Mouse (Mus musculus) left cerebral cortex, adult 8-10 months (tissue): ENCODE results near the gene Akap8. TPM values are rescaled to one million over a fixed set of nuclear protein-coding genes. Genes with fewer than 3 reads are reported as not detected.

Experiments used
- DNase-seq, 2 experiments: peaks; one replicate each; pipeline ENCODE4 v3.0.0; 2022; ENCODE audit warnings: low spot score in 2 of 2
- total RNA-seq, 4 experiments: library from RNA; stranded (reverse); gene quantifications; 2 replicates each; pipeline ENCODE4 v1.2.4; 2022

The Akap8 gene
- total RNA-seq, 4 experiments from 2014 or later: 78.4 to 92.7 (median 90.7) TPM

GRCm38 (mm10) chr17:32349037-32349732 is 28.1 kb upstream of the Akap8 start:
- no peak for DNase-seq

DNA sequence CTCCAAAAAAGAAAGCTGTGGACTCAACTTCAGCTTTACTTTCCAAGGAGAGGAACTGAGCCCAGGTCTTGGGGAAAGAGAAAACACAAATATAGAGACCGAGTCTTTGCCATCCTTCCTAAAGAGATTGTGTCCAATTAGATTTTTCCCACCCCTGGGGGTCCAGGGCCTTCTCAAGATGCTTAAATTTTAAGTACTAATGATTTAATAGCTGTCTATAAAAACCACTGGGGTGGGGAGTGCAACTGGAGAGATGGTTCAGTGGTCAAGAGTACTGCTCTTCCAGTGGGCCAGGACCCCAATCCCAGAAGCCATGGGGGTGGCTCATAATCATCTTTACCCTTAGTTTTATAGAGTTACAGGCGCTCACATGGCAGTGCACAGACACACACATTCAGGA is 27.4 kb upstream of the Akap8 start:
- no peak for DNase-seq

- no peak for DNase-seq
Observed at GRCm38 (mm10) chr17:32341102-32341501, 20.1 kb upstream of the Akap8 start.

GRCm38 (mm10) chr17:32340110-32340509 is 19.1 kb upstream of the Akap8 start:
- DNase-seq: no peak

DNA sequence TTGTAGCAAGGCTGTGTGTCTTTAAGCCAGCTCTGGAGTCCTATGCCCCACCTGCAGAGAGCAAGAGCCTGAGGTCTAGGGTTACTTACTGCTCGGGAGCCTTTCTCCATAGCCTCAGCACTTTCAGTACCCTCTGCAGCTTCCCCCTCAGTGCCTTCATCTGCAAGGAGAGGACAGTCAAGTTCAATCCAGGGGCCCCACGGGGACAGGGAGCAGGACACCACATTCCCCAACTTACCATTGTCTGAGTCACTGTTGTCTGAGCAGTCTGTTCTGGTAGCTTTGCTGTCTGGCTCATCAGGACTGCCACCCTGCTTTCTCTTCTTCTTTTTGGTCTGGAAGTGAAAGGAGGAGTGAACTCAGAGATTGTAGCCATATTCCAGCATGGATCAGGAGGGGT is 14.8 kb upstream of the Akap8 start:
- DNase-seq: no peak

DNA sequence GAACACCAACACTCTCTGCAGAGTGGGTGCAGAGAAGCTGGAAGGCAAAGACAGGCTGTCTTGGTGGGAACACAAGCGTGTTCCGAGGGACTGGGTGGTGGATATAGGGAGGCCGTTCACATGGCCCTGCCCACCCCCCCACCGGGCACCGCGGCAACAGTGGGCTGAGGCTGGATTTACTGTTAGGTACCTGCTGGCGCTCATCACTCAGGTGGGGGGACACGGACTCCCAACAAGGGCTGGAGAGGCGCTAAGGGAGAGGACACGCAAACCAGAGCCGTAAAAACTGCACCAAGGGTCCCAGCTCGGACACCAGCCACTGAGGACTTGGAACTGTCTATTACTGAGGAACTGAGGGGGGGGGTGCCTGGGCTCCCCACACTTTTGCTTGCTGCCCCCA is 13.9 kb upstream of the Akap8 start:
- no peak for DNase-seq

DNA sequence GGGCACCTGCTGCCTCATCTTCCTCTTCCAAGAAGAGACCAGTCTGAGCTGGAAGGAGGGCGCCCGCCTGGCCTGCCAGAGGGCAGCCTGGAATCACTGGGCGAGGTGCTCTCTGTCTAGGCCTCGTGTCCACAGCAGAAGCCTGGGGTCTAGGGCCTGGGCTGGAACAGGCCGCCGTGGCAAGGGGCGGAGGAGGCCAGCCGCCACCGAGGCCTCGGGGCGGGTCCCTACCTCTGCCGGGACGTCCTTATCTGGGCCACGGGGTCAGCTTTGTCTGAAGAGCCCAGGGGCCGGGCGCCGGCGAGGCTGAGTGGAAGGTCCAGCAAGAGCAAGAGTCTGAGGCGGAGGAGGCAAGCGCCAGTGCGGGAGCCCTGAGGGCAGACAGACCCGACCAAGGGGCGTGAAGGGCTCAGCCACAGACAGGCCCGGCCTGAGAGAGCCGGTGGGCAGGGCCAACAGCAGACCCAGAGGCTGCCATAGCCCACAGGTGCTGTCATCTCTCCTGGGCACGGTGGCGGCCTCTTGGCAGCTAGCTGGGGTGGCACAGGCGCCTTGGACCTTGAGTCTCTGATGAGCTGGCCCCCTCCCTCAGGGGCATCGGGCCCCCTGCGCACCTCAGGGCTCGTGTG is 12.8 kb upstream of the Akap8 start:
- no peak for DNase-seq

GRCm38 (mm10) chr17:32327501-32327900 is 6.5 kb upstream of the Akap8 start:
- no peak for DNase-seq

GRCm38 (mm10) chr17:32322809-32323208 is 1.8 kb upstream of the Akap8 start:
- DNase-seq: no peak

GRCm38 (mm10) chr17:32321836-32322235 is 798 bp upstream of the Akap8 start:
- DNase-seq: no peak

GRCm38 (mm10) chr17:32321390-32321734 is 324 bp upstream of the Akap8 start:
- no peak for DNase-seq

- no peak for DNase-seq
Observed at GRCm38 (mm10) chr17:32319950-32320349, 1.1 kb downstream of the Akap8 start.

DNA sequence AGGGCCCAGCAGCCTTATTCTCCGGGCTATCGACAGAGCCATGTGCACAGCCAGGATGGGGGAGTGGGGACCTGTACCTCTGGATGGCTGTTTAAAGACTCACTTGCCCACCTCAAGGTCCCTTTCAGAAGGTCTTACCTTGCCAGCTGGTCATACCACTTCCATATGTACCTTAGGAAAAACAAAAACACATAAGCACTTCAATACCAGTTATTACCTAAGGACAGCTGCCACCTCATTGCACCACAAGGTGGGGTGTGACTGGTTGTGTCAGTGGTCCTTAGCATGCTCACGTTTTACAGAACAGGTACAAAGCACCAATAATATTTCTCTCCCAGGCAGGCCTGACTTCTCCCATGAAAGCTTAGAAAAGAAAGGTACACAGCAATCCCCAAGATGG is 3.3 kb downstream of the Akap8 start:
- DNase-seq: no peak

- DNase-seq: no peak
Observed at GRCm38 (mm10) chr17:32317032-32317431, 4.0 kb downstream of the Akap8 start.

DNA sequence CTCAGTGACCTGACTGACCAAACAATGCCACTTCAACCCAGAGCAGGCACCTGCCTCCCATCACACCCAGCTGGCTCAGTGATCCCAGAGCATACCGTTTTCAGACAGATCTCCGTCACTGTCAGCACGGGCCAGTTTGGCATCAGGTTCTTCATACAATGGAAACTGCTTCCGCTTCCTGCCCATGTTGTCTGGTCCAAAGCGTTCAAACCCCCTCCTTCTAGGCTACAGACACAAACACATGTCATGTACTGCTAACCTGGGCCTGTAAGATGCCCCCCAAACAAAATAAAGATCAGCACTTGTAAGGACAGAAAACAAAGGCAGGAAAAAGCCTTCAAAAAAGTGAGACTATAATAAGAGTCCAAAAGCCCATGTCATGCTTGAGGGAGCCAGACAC is 5.5 kb downstream of the Akap8 start:
- DNase-seq: no peak

DNA sequence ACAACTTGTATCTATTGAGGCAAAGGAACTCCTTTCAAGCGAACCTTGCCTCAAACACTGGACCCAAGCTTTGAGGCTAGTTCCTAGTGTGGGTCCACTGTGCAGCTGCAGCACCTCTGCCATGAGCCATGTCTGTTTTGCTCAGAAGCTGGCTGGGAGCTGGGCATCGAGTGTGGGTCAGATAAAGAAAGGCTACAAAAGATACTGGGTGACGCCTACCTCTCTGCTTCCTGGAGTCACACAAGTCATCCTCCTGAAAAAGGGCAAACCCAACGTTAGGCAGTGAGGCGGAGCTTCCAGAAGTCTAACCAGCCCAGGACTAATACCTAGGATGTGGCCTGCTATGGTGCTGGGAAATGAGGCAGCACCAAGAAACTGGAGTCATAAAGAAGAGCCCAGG is 7.1 kb downstream of the Akap8 start:
- no peak for DNase-seq

- no peak for DNase-seq
Observed at GRCm38 (mm10) chr17:32312801-32313200, 8.2 kb downstream of the Akap8 start.

GRCm38 (mm10) chr17:32307963-32308362 is 13.1 kb downstream of the Akap8 start:
- DNase-seq: no peak

- DNase-seq: no peak
Observed at GRCm38 (mm10) chr17:32298125-32298524, 22.9 kb downstream of the Akap8 start.

DNA sequence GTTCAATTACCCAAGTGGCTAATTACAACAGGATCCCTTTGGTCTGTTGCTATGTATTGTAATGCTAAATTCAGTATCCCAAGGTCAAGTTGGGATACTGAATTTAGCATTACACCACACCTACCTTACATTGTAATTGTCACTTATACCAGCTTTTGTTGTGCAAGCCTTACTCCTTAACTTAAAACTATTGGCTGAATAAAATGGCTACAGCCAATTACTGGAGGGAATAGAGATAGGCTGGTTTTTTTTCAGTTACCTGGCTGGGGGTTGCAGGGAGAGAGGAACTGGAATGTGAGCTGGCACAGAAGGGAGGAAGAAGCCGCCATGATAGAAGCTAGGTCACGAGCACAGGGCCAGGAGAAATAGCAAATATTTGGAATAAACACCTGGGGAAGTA is 25.1 kb downstream of the Akap8 start:
- DNase-seq: no peak

GRCm38 (mm10) chr17:32295160-32295559 is 25.9 kb downstream of the Akap8 start:
- DNase-seq: no peak

- DNase-seq: no peak
Observed at GRCm38 (mm10) chr17:32285138-32285670, 35.8 kb downstream of the Akap8 start.
